Mouse (Mus musculus) liver, adult (tissue): ENCODE measurements around the gene Klhl26.

Experiments used
- GATA4 ChIP-seq: IDR thresholded peaks from 2 replicates; pipeline ENCODE4 v1.6.1; 2014; ENCODE audit warnings: mild to moderate bottlenecking, low read length; ENCODE audit not compliant: insufficient replicate concordance

The Klhl26 gene

DNA sequence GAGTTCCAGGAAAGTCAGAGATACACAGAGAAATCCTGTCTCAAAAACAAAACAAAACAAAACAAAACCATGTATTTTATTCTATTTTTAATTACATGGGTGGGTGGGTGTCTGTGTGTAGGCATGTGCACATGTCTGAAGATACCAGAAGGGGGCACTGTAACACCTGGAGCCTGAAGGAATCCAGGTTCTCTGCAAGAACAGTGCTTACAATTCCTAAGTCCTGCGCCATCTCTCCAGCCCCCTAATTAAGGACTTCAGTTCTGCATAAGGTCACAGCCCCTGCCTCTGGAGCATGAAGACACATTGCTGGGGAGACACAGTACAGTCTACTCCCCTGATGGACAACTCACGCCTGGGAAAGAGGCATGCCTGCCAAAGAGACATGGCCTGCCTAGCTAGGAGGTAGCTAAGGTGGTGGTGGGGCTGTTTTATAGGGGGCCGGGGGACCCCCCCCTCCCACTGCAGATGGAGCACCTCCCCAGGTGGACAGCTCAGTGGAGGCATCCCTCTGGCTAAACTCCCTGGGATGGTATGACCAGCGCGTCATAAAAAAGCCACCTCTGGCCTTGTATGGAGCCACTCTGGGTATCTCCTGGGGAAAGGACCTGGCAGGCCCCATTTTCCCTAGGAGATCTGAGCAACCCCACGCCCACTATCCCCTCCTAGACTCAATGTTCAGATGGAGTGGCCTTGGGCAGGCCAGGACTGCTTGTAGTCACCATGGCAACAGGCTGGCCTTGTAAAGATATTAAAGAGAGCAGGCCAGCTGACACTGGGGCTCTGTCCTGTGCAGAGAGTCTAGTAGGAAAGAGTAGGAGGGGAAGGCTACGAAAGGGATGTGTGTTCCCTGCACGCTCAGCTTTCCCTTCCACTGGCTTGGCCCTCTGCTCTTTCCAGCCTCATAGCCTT, 61.0 kb downstream of the Klhl26 start:
- TF ChIP-seq GATA4: no peak

DNA sequence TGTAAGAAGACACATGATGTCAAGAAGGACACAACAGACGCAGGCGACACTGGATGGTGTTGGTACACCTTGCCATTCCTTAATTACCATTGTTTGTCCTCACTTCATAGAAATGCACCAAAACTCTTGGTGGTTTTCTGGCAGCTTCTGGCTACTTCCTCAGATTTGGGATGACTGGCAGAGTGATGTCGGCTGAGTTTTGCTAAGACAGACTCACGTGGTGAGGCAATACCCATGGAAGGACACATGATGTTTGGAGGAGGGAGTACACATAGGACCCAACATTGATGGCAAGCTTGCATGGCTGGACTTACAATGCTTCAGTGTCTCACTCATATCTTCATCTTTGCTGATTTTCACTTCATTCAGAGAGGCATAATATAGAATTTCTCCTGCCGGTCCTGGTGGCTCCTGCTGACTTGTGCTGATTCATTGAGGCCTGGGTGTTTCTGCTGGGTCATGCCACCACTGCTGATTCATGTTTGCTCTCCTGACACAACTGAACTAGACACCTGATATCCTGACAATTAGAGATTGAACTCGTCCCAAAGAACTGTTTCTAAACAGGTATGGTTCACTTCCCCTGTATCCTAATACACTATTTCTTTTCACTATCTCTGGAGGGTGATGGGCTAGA, 62.3 kb downstream of the Klhl26 start:
- no peak for TF ChIP-seq GATA4

DNA sequence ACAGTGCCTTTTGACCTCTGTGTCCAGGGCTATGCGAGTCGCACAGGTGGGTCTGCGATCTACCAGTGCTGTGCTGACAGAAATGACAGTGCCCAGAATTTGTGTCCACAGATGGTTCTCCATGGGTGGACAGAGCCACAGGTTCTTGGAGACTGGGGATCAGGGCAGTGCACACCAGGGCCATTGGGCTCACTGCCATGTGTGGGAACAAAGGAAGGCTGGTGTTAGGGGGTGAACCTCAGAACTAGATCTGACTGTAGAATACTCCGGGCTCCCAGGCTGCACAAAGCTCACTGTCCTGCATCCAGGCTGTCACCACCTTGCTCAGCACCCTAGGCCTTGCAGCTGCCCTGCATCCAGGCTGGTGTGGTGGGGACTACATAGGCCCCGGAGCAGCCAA, 66.5 kb downstream of the Klhl26 start:
- no peak for TF ChIP-seq GATA4

DNA sequence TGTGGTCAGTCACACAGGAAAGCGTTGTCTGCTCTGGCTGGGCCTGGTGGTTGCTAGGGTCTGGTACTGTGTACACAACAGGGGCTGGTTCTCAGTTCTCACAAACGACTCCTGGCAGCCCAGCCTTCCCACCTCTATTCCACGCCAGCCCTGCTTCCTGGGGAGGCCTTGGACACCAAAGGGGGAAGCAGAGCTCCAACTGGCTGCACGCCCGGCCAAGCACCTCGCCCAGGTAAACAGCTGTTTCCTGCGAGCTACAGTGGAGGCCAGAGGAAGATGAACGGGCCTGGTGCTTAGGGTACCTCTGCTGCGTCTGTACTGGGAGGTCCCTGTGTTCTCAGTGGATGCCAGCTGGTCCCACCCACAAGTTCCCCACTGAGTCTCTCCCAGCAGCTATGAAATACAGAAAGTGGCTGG, 67.3 kb downstream of the Klhl26 start:
- no peak for TF ChIP-seq GATA4

DNA sequence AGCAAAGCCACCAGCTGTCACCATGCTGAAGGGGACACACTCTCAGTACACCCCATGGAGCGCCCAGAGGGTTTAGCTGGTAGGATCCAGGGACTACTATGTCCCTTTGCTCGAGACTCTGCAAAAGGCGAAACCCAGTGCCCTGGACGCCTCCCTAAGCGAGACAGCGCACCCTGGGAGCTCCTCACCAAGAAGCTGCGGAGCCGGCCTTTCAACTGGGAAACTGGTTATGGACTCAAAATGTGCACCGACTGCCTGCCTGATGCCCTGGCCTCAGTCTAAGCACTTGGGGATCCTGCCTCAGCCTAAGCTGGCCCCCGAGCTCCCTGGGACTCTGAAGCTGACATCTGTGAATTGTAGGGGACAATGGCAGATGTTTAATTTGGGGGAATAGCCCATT, 67.7 kb downstream of the Klhl26 start:
- TF ChIP-seq GATA4: no peak

DNA sequence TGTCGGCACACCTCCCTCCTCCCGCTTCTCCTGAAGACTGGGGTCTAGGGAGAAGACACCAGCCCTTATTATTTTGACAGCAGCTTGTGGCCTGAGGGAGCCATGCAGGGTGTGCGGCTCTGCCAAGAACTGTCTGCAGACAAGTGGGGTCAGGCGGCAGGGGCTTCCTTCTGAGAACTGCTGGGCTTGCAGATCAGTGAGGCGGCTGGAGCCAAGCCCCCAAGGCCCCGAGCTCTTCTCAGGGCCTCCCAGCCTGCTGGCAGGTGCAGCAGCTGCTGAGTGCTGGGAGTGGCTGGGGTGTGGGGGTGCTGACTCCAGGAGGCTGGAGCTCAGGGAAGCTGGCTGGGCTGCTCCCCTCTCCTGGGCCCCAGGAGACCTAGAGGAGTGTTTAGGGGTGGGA, 68.5 kb downstream of the Klhl26 start:
- TF ChIP-seq GATA4: no peak

DNA sequence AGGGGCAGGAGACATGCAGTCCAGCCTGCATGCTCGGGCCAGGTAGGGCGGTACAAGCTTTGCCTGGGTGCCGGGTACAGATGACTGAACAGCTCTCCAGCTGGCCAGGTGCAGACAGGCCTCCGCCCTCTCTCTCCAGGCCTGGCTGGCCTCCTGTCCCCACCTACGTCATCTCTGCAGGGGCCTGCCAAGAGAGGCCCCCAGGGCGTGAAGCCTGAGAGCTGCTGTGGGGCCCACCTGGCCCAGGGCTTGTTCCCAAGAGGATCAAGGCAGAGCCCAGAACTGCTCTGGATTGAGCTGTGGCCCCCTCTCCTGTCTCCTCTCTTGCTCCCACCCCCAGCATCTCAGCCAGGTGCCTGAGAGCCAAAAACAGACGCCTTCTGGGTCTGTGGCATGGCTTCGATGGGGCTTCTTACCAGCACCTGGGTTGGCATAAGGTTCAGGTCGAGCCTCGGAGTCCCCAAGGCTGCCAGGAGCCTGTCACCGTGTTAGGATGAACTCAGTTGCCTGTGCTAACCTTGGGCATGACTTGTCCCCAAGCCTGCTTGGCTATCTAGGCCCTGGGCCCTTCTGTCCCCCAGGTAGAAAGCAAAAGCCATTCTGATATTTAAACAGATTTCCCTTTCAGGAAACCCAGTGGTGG, 70.2 kb downstream of the Klhl26 start:
- TF ChIP-seq GATA4: no peak

DNA sequence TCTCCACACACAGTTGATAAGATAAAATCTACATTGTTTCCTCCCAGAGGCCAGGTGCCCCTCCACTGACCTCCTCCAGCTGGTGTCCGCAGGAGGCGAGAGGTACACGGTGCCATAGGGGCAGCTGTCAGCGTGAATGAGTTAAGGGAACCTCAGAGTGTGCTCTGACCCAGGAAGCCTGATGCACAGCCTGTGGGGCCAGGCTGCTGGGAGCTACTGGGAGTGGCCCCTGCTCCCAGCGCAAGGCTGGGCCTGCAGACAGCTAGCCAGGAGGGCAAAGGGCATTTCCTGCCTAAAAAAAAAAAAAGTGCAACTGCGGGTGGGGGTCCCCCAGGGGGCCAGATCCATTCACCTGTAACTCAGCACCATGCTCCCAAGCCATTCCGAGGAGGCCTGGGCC, 71.6 kb downstream of the Klhl26 start:
- TF ChIP-seq GATA4: no peak

DNA sequence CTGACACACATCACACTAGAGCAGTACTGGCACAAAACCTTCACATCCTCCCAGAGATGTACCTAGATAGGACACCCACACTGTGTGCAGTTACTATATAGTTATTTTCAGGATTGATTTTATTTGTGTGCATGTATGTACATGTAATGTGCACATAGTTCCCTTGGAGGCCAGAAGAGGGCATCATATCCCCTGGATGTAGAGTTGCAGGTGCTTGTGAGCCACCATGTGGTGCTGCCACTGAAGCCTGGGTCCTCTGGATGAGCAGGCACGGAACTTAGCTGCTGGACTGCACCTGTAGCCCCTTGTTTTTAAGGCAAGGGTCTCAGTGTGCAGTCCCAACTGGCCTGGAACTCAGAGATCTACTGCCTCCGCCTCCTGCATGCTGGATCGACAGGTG, 72.6 kb downstream of the Klhl26 start:
- TF ChIP-seq GATA4: no peak
